Mouse (Mus musculus) cerebellum, adult 2 months (tissue): Measurements from ENCODE around the gene Fbxo22. TPM values are rescaled to one million over a fixed set of nuclear protein-coding genes. Genes with fewer than 3 reads are reported as not detected.

ENCODE experiments used
- DNase-seq, 2 experiments: peaks; one replicate each; pipeline ENCODE4 v3.0.0; 2021
- H3K27ac ChIP-seq: fragments of 200-500 bp; 2 replicates; pipeline ENCODE4 v1.5.1; 2012; ENCODE audit warnings: low read length, control low read depth, inconsistent platforms; ENCODE audit not compliant: insufficient read depth
- H3K27me3 ChIP-seq: fragments of 200-500 bp; 2 replicates; pipeline ENCODE4 v1.6.1; 2012; ENCODE audit warnings: inconsistent platforms, mild to moderate bottlenecking, low read length, moderate library complexity; ENCODE audit not compliant: control insufficient read depth, insufficient read depth
- H3K4me1 ChIP-seq: fragments of 200-500 bp; 2 replicates; pipeline ENCODE4 v1.6.1; 2011; ENCODE audit warnings: low read length; ENCODE audit not compliant: control insufficient read depth, insufficient read depth
- H3K4me3 ChIP-seq: fragments of 200-500 bp; replicated peaks from 2 replicates; pipeline ENCODE3; 2011; ENCODE audit warnings: mild to moderate bottlenecking, low read depth, low read length, control low read depth; ENCODE audit not compliant: insufficient read depth
- CTCF ChIP-seq: fragments of 200-500 bp; IDR thresholded peaks from 2 replicates; pipeline ENCODE4 v1.5.1; 2011; ENCODE audit warnings: low read depth, mild to moderate bottlenecking, control low read depth, low read length, moderate library complexity, borderline replicate concordance; ENCODE audit not compliant: insufficient read depth
- POLR2A ChIP-seq: fragments of 200-500 bp; IDR thresholded peaks from 2 replicates; pipeline ENCODE4 v1.6.1; 2011; ENCODE audit warnings: low read length, control low read depth, borderline replicate concordance; ENCODE audit not compliant: insufficient read depth
- WGBS: fragments of 180-500 bp; shearing (Covaris S2); methylation state at CpG from one replicate; pipeline ENCODE4 v1.1.7; 2018; 5-methylcytosine and 5-hydroxymethylcytosine counted together
- polyA plus RNA-seq: library from polyadenylated mRNA; depleted of rRNA; stranded (reverse); fragments of >200 nt; gene quantifications from 2 replicates; pipeline ENCODE4 v1.2.3, GENCODE M21; 2012; rRNA removed

Gene Fbxo22
- polyA plus RNA-seq = 42.9 and 45.3 TPM in 2 replicates

- H3K4me1 ChIP-seq = peaks cover 6% of the 10 kb centered on the region
- under 1% methylated on average over 65 of the region's 65 CpGs for WGBS
- peak within 1 kb of the TSS; percentile 75 for H3K4me3 ChIP-seq
- H3K27me3 ChIP-seq = no peaks in the 10 kb centered on the region
- TF ChIP-seq CTCF (no peak), POLR2A (peak; percentile 80; the same call in 1 of the 2 replicates)
- DNase-seq = peak; percentile 88 to 89
- H3K27ac ChIP-seq = peak within 1 kb of the TSS; percentile 70
Measured at GRCm38 (mm10) chr9:55208790-55209481, at the start of gene Fbxo22. Fbxo22 (plus strand) TSS chr9:55208925.

- WGBS = 90% methylated on average over 7 of the region's 7 CpGs
- no peak for TF ChIP-seq CTCF
- no peak for TF ChIP-seq POLR2A
- H3K4me1 ChIP-seq = peaks cover 3% of the 10 kb centered on the region
- H3K27ac ChIP-seq = no peak overlapping the region
- H3K27me3 ChIP-seq = no peaks in the 10 kb centered on the region
- no peak for DNase-seq
- H3K4me3 ChIP-seq = no peak overlapping the region
Measured at GRCm38 (mm10) chr9:55170655-55171412, 37.9 kb upstream of the Fbxo22 start.

- Histone ChIP-seq H3K4me3 (no peak overlapping the region), H3K4me1 (peaks cover 3% of the 10 kb centered on the region), H3K27ac (no peak overlapping the region), H3K27me3 (no peaks in the 10 kb centered on the region)
- 71% methylated on average over 1 of the region's 1 CpGs for WGBS
- DNase-seq = peak in 1 of 2 experiments; percentile 55
- TF ChIP-seq POLR2A (no peak), CTCF (no peak)
Measured at GRCm38 (mm10) chr9:55172195-55172685, 36.5 kb upstream of the Fbxo22 start.

GRCm38 (mm10) chr9:55174235-55174634, 34.5 kb upstream of the Fbxo22 start:
- WGBS = 92% methylated on average over 2 of the region's 2 CpGs
- Histone ChIP-seq H3K4me3 (no peak overlapping the region), H3K27me3 (no peaks in the 10 kb centered on the region), H3K4me1 (peaks cover 3% of the 10 kb centered on the region), H3K27ac (no peak overlapping the region)
- no peak for DNase-seq
- TF ChIP-seq CTCF (no peak), POLR2A (no peak)

DNA sequence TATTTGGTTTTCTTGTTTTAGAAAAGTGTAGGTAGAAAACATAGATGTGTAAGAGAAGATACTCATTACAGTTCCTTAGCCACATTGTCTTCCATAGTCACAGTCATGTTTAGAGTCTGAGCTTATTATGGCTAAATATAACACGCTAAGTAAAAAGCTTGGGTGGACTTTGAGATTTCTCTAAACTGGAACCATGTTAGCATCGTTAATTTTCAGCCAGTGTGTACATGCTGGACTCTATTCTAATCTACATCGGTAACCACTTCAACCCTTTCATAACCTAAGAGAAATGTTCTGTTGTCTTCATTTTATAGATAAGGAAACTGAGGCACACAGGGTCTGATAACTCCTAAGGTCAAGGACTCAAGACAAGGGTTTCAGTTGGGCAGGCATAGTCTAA, 12.8 kb upstream of the Fbxo22 start:
- TF ChIP-seq CTCF = no peak
- no peak for TF ChIP-seq POLR2A
- no peak for DNase-seq
- no peaks in the 10 kb centered on the region for H3K27me3 ChIP-seq
- WGBS = 97% methylated on average over 3 of the region's 3 CpGs
- no peak overlapping the region for H3K4me3 ChIP-seq
- H3K27ac ChIP-seq = no peak overlapping the region
- peaks cover 3% of the 10 kb centered on the region; the same call in 1 of the 2 replicates for H3K4me1 ChIP-seq

DNA sequence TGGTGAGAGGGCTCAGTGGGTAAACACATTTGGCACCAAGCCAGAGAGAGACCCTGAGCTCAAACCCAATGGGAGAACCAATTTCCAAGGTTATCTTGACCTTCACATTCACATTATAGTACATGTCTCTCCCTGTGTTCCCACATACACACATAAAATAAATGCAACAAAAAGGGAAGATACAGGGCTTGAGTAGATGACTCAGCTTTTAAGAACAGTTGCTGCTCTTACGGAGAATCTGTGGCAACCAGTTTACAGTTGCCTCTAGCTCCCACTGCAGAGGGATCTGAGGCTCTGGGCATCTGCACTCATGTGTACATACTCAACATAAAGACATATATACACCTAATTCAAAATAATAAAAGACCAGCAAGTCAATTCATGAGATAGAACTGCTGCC, 10.5 kb upstream of the Fbxo22 start:
- H3K27ac ChIP-seq = no peak overlapping the region
- DNase-seq = no peak
- H3K4me3 ChIP-seq = no peak overlapping the region
- no peak for TF ChIP-seq CTCF
- no peak for TF ChIP-seq POLR2A
- 93% methylated on average over 1 of the region's 1 CpGs for WGBS
- no peaks in the 10 kb centered on the region for H3K27me3 ChIP-seq
- H3K4me1 ChIP-seq = peaks cover 3% of the 10 kb centered on the region; the same call in 1 of the 2 replicates

GRCm38 (mm10) chr9:55199348-55199747, 9.4 kb upstream of the Fbxo22 start:
- Histone ChIP-seq H3K27me3 (no peaks in the 10 kb centered on the region), H3K4me3 (no peak overlapping the region), H3K4me1 (peaks cover 3% of the 10 kb centered on the region; the same call in 1 of the 2 replicates), H3K27ac (no peak overlapping the region; the same call in 1 of the 2 replicates)
- DNase-seq = peak; percentile 62 to 89
- TF ChIP-seq CTCF (peak; percentile 50), POLR2A (no peak)
- WGBS = 6% methylated on average over 2 of the region's 2 CpGs
